7 mouse cellular contexts compared by ENCODE assay signal in genomic region chr16:13158906-13159889, GRCm38 (mm10). TPM values are rescaled to one million over a fixed set of nuclear protein-coding genes. Genes with fewer than 3 reads are reported as not detected.
DNase-seq lines count a peak whose midpoint lies in the region; ATAC-seq and TF ChIP-seq lines count a peak whose summit lies in the region.

No protein-coding gene starts in this region.

- H3K4me3 ChIP-seq in gastrocnemius, adult 2 months = peak overlapping the region; percentile 69
- H3K4me3 ChIP-seq in hindbrain, embryonic 16.5 days (ENCODE audit: low read length) = no peak overlapping the region

- intact Hi-C loops in gastrocnemius, adult 2 months (cut with DNase I) = no loop called here

- H3K36me3 ChIP-seq in hindbrain, embryonic 16.5 days (ENCODE audit: control insufficient read depth, insufficient read depth, low read length) = no peaks in the 10 kb centered on the region

- H3K27ac ChIP-seq in gastrocnemius, adult 2 months = peak overlapping the region; percentile 57
- H3K27ac ChIP-seq in hindbrain, embryonic 16.5 days (ENCODE audit: low read depth, low read length) = peak overlapping the region; percentile 30

- peak; percentile 30 to 42 for DNase-seq in CD8-positive naive resting alpha-beta T cell, adult 2 months (ENCODE audit: low read depth in 2 of 2, low spot score in 2 of 2)
- peak; percentile 93 for DNase-seq in brain, adult 2 months (ENCODE audit: low read depth, low spot score)
- peak; percentile 48 for DNase-seq in gastrocnemius, adult 2 months
- peak; percentile 31 to 36 for DNase-seq in layer of hippocampus, postnatal 25 days (ENCODE audit: extremely low spot score in 1 of 2, low spot score in 1 of 2)
- DNase-seq in skeletal muscle tissue, adult 2 months (ENCODE audit: low read depth, low spot score) = peak; percentile 55

- no peaks in the 10 kb centered on the region for H3K27me3 ChIP-seq in hindbrain, embryonic 16.5 days (replicated peaks; ENCODE audit: control insufficient read depth, insufficient read depth, low read length)

- H3K4me1 ChIP-seq in hindbrain, embryonic 16.5 days (ENCODE audit: control insufficient read depth, insufficient read depth, low read depth, low read length) = peaks cover 9% of the 10 kb centered on the region

- no peaks in the 10 kb centered on the region for H3K9me3 ChIP-seq in hindbrain, embryonic 16.5 days (ENCODE audit: control insufficient read depth, low read length)

- H3K4me2 ChIP-seq in hindbrain, embryonic 16.5 days (ENCODE audit: low read length) = peak overlapping the region; percentile 63

- H3K9ac ChIP-seq in hindbrain, embryonic 16.5 days (ENCODE audit: low read depth, low read length) = no peak overlapping the region

- peak; percentile 63 for ATAC-seq in hindbrain, embryonic 16.5 days
- peak; percentile 56 for ATAC-seq in megakaryocyte-erythroid progenitor cell, adult 5-6 weeks (replicated peaks; ENCODE audit: low FRiP score, low TSS enrichment, poor library complexity, severe bottlenecking)

- TF ChIP-seq CTCF in gastrocnemius, adult 2 months (IDR thresholded peaks at IDR 0.05) = no peak

- 33% methylated on average over 13 of the region's 13 CpGs for WGBS in hindbrain, embryonic 16.5 days

RNA-seq across cellular contexts. Expression of gene Ercc4, which starts 49.7 kb away (rescaled TPM):
- 1 to 10 TPM; 4.4 to 5.7 TPM for total RNA-seq in gastrocnemius, adult 2 months (2021)
- polyA plus RNA-seq in hindbrain, embryonic 16.5 days (2015; fragmentation: Nextera tagmentation; extraction: Ambion mirVana) = 16.2 and 17.8 TPM in 2 replicates
- total RNA-seq in layer of hippocampus, postnatal 25 days (2021) = 10 to 100 TPM; 21.2 to 23.6 TPM
- total RNA-seq in megakaryocyte-erythroid progenitor cell, adult 5-6 weeks (2014; fragmentation: Nextera tagmentation) = 13.9 and 17.4 TPM in 2 replicates
- 9.4 and 14.4 TPM in 2 replicates for total RNA-seq in megakaryocyte-erythroid progenitor cell, adult 5-6 weeks (2017)

Comparison
In these comparisons a context has a peak if more than half of its experiments do, and no peak if none do; other contexts are left out.
1. DNase-seq: peak in every context shown above with its lines; median percentile 93 in brain, adult 2 months; 55 in skeletal muscle tissue, adult 2 months; 48 in gastrocnemius, adult 2 months; 36 in CD8-positive naive resting alpha-beta T cell, adult 2 months; 34 in layer of hippocampus, postnatal 25 days.